Mouse (Mus musculus) neutrophil, adult 5-6 weeks (primary cell): ENCODE measurements around the gene F10. TPM values are rescaled to one million over a fixed set of nuclear protein-coding genes. Genes with fewer than 3 reads are reported as not detected.
A peak's percentile ranks its signal among the peaks of the same experiment; 100 is the strongest.

Source experiments
- ATAC-seq: fragments of 151-379, 151-347 bp; 2 replicates; pipeline ENCODE4 v1.8.0; 2017; ENCODE audit warnings: mild to moderate bottlenecking, moderate TSS enrichment; ENCODE audit not compliant: insufficient number of reproducible peaks, poor library complexity, low FRiP score, severe bottlenecking; ENCODE audit errors: extremely low read depth
- total RNA-seq: library from RNA; stranded (forward); fragments of 200-1000 nt; gene quantifications from 2 replicates; pipeline ENCODE4 v1.2.3, GENCODE M21; 2017

The F10 gene
- 6.1 TPM in 2 replicates for total RNA-seq

DNA sequence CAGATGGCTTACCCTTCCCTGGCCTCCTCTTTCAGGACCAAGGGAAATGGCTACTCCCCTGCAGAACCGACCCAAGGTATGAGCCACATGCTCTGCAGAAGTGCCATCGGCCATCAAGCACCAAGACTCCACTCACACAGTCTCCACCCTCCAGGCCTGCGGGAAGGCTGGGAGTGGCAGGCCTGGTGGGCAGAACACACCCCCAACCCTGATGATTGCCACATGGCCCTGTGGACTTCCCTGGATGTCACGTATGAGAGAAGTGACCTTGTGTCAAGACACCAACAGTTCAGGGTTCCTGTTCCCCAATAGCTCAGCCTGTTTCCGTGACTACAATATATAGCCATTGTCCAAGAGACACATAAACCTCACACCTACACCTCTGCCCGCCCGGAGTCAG is at the start of gene F10:
Gene F10, plus strand, starts transcription at position 294 of the 400 bp plus-strand sequence.
- ATAC-seq: peak; percentile 25; the same call in 1 of the 2 replicates

DNA sequence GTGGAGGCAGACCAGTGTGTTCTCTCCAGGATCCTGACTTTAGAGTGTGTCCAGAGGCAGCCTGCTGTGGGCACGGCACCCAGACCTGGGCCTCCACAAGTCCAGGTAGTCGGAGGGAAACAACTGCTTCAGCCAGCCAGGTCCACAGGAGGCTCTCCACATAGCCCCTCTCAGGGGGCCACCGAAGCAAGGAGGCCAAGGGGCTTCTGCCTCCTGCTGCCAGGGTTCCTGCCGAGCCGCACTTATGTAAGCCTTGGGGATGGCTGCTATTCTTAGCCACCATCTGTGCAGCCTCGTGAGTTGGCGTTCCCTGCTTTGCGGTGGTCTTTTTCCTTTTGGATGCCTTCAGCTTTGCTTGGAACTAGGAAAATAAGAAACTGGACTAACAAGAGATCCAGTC is 49.5 kb upstream of the F10 start:
- ATAC-seq: no peak

DNA sequence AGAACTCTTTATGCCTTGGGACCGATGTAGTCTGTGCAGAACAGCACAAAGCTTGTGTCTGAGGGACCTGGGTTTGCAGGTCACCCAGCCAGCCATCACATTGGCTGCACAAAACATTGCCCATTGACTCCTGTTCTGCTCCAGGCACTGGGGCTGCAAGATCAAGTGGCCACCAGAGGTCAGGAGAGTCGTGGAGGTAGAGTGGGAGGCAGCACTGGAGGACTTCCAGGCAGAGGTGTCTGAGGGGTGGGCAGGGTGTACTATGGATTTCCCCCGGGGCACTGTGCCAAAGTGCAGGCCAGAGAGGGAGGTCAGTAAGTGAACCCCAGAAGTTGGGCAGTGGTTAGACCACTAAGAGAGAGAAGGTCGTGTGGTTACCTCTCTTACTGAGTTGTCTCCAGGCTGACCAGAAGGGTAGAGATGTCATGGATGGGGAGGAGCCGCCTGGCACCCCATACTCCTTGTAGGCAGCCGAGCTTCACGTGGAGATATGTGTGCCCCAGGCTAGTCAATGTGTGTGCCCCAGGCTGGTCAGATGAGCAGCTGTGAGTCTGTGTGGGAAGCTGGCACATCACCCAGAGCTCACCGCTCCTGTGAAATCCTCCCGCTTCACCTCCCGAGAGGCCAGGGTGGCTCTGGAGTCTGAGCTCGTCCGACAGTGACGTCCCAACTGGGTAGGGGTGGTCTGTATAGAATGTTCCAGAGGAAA is 48.2 kb upstream of the F10 start:
- ATAC-seq: no peak

DNA sequence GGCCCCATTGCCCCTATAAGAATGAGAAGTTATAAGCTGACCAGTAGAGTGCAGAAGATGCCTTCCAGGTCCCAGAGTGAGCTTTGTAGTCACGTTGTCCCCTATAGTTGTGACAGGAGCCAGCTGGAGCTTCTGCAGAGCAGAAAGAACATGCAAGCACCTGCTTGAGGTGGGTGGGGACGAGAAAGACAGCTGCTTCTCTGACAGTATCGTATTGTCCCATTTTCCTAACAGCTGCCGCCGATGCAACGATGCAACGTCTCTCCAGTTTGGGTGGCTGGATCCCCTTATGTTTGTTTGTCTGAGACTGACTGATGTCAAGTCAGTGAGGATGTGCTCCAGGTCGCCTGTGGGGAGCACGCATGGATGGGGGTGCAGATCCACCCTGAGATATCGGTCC is 45.7 kb upstream of the F10 start:
- ATAC-seq: no peak

DNA sequence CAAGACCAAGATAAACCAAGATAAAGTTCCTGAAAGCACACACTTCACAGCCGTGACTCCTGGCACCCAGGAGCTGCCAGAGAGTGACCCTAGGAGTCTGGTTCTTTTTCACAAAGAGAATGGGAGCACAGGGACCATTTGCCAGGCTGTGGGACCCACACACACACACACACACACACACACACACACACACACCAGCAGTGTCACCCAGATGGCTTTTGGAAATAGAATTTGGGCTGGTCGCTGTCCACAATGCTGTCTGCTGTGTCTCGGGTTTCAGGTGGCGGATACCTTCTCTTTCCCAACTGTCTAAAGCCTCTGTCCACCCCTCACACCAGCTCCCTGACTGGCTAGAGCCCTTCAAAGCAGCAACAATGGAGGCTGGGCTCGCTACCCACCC is 42.6 kb upstream of the F10 start:
- no peak for ATAC-seq

DNA sequence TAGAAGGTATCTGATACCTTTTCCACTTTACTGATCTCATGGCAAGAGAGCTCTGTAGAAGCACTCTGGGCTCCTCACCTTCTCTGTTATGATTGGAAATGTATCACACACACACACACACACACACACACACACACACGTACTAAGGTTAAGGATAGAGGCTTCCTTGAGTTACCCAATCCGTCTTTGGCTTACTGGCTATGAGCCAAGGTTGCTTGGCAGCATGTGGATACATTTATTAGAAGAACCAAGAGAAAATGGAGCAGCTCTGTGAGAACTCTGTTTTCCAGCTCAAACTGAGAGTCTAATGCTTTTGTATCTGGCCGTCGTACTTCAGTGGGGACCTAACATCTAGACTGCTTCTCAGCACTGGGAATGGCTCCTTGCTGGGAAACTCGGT is 41.6 kb upstream of the F10 start:
- no peak for ATAC-seq

DNA sequence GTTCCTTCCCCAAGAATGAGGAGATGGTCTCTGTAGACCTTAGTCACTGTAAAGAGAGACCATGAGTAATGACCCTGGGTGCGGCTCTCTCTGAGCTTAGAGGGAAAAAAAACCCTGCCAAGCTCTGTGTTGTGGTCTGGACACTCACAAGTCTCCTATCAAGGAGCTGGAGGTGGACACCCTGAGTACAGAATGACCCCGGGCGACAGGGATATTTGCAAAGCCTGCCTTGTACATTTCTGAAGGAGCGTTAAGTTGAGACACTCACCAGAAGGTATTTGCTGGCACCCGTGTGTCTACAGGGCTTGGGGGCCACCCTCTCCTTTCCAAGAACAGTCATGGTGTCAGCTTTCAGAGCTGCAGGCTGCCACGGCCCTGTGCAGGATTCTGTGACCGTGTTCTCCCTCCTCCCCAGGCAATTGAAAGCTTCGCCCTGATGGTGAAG is 40.3 kb upstream of the F10 start:
- no peak for ATAC-seq

DNA sequence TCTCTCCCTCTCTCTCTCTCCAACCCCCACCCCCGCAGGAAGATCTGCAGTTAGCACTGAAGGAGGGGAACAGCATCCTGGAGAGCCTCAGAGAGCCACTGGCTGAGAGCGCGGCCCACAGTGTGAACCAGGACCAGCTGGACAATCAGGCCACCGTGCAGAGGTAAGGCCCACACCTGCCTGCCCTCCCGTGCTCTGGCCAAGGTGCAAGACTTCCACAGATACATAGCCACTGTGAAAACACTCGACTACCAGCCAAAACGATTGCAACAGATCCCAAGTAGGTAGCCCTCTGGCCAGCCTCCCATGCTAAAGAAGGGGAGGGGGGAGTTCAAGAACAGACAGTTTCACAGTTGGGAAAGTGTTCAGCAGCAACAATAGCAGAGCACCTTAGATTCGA is 38.8 kb upstream of the F10 start:
- ATAC-seq: no peak

DNA sequence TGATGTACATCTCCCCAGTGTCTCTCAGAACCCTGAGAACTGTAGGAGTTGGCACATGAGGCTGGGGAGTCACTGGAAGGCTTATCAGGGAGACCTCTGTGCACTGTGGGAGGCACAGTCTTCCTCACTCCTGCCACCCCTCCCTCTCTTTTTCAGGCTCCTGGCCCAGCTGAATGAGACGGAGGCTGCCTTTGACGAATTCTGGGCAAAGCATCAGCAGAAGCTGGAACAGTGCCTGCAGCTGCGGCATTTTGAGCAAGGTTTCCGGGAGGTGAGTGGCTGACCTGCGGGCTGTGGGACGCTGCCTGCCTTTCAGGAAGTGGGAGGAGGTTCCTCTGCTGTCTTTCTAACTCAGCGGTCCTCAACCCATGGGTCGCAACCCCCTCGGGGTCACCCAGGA is 37.3 kb upstream of the F10 start:
- ATAC-seq: no peak

DNA sequence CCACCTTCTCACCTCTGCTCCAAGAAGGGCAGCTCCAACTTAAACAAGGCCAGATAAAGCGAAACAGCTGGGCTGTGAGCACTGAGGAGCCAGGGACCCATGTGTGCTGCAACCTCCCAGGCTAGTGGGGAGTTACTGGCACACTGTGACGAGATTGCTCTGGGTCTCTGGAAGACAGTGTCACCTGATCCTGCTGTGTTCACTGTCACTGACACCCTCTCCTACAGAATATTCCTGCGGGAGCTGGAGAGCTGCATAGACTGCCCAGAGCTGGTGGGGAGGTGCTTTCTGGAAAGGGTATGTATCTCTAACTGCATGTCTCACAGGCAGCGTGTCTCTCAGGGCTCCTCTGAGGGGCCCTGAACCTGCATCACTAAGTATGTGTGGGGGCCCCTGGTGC is 29.6 kb upstream of the F10 start:
- no peak for ATAC-seq

DNA sequence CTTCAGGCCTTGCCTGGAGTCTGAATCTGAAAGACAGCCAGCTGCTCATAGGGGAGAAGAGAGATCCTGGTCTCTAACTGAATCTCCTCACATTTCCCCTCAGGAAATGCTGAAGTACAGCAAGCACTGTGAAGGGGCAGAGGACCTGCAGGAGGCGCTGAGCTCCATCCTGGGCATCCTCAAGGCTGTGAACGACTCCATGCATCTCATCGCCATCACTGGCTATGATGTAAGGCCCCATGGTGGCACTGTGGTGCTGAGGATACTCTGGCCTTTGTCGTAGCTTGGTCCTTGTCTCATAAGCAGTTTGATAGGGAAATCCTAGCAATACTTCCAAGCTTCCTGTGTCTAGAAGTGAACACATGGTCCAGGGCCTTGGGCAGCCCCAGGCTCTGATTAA is 26.8 kb upstream of the F10 start:
- ATAC-seq: no peak

DNA sequence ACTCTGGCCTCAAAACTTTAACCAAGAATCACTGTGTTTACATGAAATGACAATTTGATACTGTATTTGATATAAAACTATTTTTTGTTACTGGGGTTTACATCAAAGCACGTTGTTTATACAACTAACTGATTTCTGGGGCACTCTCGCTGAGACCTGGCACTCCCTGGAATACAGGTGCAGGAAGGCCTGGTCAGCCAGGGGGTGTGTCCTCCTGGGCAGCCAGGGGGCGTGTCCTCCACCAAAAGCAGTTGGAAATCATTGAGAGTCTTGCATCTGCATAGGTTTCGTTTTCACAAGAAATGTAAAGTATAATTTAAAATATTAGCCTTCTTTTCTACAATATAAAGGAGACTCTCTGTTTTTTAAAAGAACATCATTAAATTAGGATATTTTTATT is 17.5 kb upstream of the F10 start:
- no peak for ATAC-seq

DNA sequence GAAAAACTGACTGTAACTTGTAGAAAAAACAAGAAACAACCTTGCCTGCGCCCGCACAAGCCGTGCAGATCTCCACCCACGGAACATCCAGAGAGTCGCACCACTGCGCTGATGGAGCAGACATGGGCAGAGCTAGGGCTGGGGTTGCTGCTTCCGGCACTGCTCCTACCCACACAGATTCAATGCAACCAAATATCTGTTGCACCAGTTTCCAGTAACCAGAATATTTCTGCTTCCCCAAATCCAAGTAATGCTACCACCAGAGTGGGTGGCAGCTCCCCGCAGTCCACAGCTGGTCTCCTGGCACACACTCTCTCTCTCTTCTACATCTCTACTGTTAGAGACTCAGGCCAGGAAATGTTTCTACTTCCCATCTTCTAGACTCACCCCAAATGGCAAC is 15.3 kb upstream of the F10 start:
- no peak for ATAC-seq

DNA sequence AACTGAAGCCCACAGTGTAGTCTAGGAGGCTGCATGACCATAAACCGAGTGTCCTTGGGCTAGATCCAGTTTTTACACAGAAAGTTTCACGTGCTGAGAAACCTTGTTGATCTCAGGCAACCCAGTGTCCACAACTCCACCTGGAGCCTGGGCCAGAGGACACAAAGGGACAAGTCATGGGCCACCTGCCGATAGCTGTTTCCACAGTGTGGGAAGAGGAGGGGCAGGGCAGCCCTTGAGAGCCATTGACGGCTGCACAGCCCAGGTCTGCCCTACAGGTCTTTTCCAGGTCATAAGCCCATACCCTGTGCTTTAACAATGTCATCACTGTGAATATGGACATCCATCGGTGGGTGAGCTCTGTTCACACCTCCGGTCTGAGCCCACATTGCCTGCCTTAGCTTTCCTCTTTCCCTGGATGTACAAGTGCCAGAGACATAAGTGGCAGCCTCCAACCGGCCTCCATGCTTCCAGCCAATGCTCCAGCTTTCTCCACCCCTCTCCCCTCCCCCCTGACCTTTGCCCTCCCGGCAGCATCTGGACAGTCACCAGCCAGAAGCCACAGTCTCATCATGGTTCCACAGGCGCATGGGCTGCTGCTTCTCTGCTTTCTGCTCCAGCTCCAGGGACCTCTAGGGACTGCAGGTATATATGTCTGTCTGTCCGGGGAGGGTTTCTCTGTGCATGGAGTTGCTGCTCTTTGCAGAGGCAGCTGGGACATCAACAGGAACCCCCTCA is 11.5 kb upstream of the F10 start, which contains the start of gene F7:
Gene F7, plus strand, starts transcription at position 548 of the 738 bp plus-strand sequence.
- no peak for ATAC-seq

DNA sequence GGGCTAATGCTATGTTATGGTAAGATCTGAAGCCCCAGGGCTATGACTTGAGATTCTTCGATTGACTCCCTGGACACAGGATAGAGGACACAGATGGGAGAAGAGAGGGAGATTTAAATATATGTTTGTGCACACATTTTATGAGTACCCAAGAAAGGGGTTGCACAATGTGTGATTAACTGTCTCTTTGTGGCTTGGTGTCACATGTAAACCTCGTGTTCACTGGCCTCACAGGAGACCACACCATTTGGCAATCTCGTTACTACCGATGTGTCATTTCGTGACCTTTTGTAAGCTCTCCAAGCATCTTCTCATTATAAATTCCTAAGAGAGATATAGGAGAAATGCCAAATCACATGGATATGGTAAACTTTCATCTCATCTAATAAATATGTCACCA is 9.5 kb upstream of the F10 start:
- no peak for ATAC-seq

DNA sequence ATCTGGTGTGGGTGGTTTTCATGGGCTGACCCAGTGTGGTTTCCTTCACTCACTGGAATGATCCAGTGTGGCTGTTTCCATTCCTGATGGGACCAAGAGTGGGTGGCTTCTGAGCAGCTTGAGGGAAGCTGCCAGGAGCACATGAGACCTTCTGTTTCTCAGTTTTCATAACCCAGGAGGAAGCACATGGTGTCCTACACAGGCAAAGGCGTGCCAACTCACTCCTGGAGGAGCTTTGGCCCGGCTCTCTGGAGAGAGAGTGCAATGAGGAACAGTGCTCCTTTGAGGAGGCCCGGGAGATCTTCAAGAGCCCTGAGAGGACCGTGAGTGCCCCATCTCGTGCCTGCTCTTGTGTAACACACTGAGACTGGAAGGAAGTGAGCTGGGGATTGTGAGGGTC is 8.6 kb upstream of the F10 start:
- ATAC-seq: no peak

DNA sequence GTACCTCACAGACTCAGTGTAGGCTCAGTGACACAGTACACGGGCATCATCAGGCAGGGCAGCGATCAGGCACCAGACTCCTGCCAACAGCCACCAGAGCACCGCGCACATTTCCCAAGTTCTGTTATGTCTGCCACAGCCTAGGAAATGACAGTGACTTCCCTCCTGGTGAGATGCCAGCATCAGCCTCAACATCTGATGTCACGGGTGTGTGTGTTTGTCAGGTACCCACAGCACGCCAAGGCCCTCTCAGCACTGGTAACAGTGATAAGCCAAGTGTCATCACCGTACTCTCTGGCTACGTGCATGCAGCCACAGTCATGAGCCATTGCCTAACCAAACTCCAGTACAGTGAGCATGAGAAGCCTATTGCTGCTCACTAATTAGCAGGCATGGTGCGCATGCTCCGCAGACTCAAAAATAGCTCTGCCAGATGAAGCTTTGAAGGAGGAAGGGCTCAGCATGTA is 729 bp upstream of the F10 start:
- peak; percentile 22; the same call in 1 of the 2 replicates for ATAC-seq

DNA sequence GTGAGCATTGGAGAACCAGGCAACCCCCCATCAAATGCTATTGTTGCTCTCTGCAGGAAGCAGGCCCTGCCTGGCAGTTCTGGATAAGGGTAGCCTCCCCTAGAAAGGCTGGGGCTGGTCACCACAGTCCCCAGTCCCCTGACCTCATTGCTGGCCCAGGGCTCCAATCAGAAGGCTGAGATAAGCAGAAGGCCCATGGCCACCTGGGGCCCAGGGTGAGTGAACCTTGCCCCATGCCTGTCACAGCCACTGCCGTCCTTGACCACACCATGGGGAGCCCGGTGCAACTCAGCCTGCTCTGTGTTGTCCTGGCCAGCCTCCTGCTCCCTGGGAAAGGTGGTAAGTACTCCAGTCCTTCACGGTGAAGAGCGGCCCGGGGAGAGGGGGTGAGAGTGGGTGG is 461 bp downstream of the F10 start:
- ATAC-seq: no peak

DNA sequence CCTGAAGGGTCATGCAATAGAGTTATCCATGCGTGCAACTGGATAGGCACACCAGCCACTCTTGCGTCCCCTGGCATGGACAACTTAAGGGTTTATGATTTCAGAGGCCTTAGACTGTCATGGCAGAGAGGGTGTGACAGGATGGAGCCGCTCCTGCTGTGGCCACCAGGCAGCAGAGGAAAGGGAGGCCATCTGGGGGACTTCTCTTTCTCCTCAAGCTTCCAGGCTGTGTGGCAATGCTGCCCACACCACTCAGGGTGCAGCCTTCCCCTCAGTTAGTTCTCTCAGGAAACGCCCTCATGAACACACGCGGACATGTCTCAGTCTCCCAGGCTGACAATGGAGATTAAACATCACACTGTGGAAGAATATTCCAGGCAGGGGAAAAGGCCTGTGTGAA is 1.9 kb downstream of the F10 start:
- ATAC-seq: no peak

DNA sequence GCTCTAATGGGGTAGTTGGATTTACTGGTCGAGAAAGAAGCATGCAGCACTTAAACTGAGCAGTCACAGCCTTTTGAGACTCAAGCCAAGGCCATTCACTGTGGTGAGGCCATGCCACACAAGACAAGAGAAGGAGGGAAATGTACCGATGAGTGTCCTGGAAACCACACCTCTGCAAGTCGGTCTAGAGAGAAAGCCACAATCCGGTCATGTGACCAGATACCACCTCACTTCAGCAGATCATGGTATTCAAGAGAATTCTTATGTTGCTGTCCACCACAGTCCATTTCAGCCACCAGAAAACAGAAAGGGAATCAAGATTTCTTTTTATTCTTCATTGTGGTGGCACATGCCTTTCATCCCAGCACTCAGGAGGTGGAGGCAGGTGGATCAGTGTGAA is 4.4 kb downstream of the F10 start:
- no peak for ATAC-seq
